Mouse (Mus musculus): ENCODE data around the gene Arsb. TPM values are rescaled to one million over a fixed set of nuclear protein-coding genes. Genes with fewer than 3 reads are reported as not detected.

Arsb gene
- 11.2 and 11.4 TPM in 2 replicates for polyA plus RNA-seq (2015; fragmentation: Nextera tagmentation; extraction: Ambion mirVana)

DNA sequence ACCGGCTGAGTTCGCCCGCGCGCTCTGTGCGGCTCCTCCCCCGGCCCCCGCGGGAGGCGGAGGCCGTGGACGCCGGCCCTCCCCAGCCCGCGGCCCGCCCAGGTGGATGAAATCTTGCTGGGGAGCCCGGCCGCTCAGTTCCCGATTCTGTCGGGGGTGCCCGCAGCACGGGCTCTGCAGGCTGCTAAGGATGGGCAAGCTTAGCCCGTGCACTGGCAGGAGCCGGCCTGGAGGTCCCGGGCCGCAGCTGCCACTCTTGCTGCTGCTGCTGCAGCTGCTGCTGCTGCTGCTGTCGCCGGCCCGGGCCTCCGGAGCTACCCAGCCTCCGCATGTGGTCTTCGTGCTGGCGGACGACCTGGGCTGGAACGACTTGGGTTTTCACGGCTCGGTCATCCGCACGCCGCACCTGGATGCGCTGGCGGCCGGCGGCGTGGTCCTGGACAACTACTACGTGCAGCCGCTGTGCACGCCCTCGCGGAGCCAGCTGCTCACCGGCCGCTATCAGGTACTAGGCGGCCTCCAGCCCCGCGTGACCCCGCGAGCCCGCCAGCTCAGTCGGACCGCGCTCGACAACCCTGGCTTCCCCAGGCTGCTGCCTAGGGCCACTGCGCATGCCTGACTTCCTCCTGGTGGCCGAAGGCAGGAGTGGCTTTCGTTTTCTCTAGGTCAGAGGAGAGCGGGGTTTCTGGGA is at the start of gene Arsb:
Gene Arsb, plus strand, starts transcription at position 43 of the 691 bp plus-strand sequence.
- Histone ChIP-seq H3K4me2 (ENCODE audit: low read depth, low read length) (peak within 1 kb of the TSS; percentile 99), H3K36me3 (ENCODE audit: control insufficient read depth, insufficient read depth, low read length) (no peaks in the 10 kb centered on the region), H3K9ac (ENCODE audit: low read depth, low read length) (peak within 1 kb of the TSS; percentile 84), H3K27me3 (replicated peaks; ENCODE audit: control insufficient read depth, insufficient read depth, low read length) (no peaks in the 10 kb centered on the region), H3K27ac (ENCODE audit: low read length) (peak within 1 kb of the TSS; percentile 85), H3K9me3 (ENCODE audit: control insufficient read depth, low read length) (no peaks in the 10 kb centered on the region), H3K4me3 (ENCODE audit: low read length) (peak within 1 kb of the TSS; percentile 78), H3K4me1 (ENCODE audit: control insufficient read depth, insufficient read depth, low read length) (0 out of 2 replicates have a peak, but pooled peaks cover 11% of the 10 kb centered on the region)
- WGBS: under 1% methylated on average over 66 of the region's 66 CpGs
- ATAC-seq: peak; percentile 98

GRCm38 (mm10) chr13:93721916-93722315 is 49.5 kb upstream of the Arsb start:
- no peak overlapping the region for H3K4me2 ChIP-seq (ENCODE audit: low read depth, low read length)
- no peaks in the 10 kb centered on the region for H3K36me3 ChIP-seq (ENCODE audit: control insufficient read depth, insufficient read depth, low read length)
- 68% methylated on average over 4 of the region's 4 CpGs for WGBS
- H3K4me3 ChIP-seq (ENCODE audit: low read length): no peak overlapping the region
- H3K4me1 ChIP-seq (ENCODE audit: control insufficient read depth, insufficient read depth, low read length): no peaks in the 10 kb centered on the region
- H3K27me3 ChIP-seq (replicated peaks; ENCODE audit: control insufficient read depth, insufficient read depth, low read length): no peaks in the 10 kb centered on the region
- ATAC-seq: no peak
- H3K27ac ChIP-seq (ENCODE audit: low read length): no peak overlapping the region
- no peaks in the 10 kb centered on the region for H3K9me3 ChIP-seq (ENCODE audit: control insufficient read depth, low read length)
- H3K9ac ChIP-seq (ENCODE audit: low read depth, low read length): no peak overlapping the region

DNA sequence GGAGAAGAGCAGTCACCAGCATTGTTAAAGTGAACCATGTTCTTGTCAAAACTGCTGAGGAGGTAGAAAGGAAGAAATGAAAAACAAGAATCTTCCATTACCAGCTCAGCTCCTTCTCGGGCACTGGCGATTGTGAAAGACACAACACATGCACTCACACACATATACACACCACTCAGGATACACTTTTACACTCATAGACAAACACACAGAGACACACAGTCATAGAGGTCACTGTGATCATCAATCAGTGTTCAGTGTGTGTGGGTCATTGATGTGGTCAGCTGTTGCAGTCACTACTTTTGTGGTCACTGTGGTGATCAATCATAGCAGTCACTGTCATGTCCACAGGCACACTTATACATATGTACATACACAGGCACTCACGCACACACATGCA is 48.0 kb upstream of the Arsb start:
- Histone ChIP-seq H3K4me3 (ENCODE audit: low read length) (no peak overlapping the region), H3K4me1 (ENCODE audit: control insufficient read depth, insufficient read depth, low read length) (no peaks in the 10 kb centered on the region), H3K27ac (ENCODE audit: low read length) (no peak overlapping the region), H3K9me3 (ENCODE audit: control insufficient read depth, low read length) (no peaks in the 10 kb centered on the region), H3K36me3 (ENCODE audit: control insufficient read depth, insufficient read depth, low read length) (no peaks in the 10 kb centered on the region), H3K9ac (ENCODE audit: low read depth, low read length) (no peak overlapping the region), H3K4me2 (ENCODE audit: low read depth, low read length) (no peak overlapping the region), H3K27me3 (replicated peaks; ENCODE audit: control insufficient read depth, insufficient read depth, low read length) (no peaks in the 10 kb centered on the region)
- 87% methylated on average over 3 of the region's 3 CpGs for WGBS
- ATAC-seq: no peak

DNA sequence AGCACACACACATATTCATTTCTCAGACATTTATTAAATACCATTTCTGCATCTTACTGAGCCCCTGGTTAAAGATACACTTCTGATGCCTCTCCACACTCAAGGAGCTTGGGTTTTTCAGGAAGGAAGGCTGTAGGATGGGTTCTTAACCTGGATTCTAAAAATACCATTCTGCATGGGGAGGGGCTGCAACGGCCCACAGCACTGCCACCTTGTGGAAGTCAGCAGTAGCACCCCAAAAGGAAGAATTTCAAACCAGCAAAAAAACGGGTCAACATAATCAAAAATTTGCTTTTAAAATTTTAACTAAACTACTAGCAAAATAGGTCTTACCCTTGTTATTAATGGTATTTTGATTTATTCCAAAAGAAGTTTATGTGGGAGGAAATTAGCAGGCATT is 47.2 kb upstream of the Arsb start:
- Histone ChIP-seq H3K36me3 (ENCODE audit: control insufficient read depth, insufficient read depth, low read length) (no peaks in the 10 kb centered on the region), H3K4me3 (ENCODE audit: low read length) (no peak overlapping the region), H3K9me3 (ENCODE audit: control insufficient read depth, low read length) (no peaks in the 10 kb centered on the region), H3K4me2 (ENCODE audit: low read depth, low read length) (no peak overlapping the region), H3K4me1 (ENCODE audit: control insufficient read depth, insufficient read depth, low read length) (no peaks in the 10 kb centered on the region), H3K27me3 (replicated peaks; ENCODE audit: control insufficient read depth, insufficient read depth, low read length) (no peaks in the 10 kb centered on the region), H3K9ac (ENCODE audit: low read depth, low read length) (no peak overlapping the region), H3K27ac (ENCODE audit: low read length) (no peak overlapping the region)
- no peak for ATAC-seq
- WGBS: 26% methylated on average over 2 of the region's 2 CpGs

- no peaks in the 10 kb centered on the region for H3K4me1 ChIP-seq (ENCODE audit: control insufficient read depth, insufficient read depth, low read length)
Measured at GRCm38 (mm10) chr13:93735131-93735636, 36.2 kb upstream of the Arsb start.

GRCm38 (mm10) chr13:93744118-93744517 is 27.3 kb upstream of the Arsb start:
- no peak overlapping the region for H3K9ac ChIP-seq (ENCODE audit: low read depth, low read length)
- WGBS: 50% methylated on average over 8 of the region's 8 CpGs

More at GRCm38 (mm10) chr13:93735131-93735636, 36.2 kb upstream of the Arsb start:
- Histone ChIP-seq H3K9me3 (ENCODE audit: control insufficient read depth, low read length) (no peaks in the 10 kb centered on the region), H3K27me3 (replicated peaks; ENCODE audit: control insufficient read depth, insufficient read depth, low read length) (no peaks in the 10 kb centered on the region), H3K36me3 (ENCODE audit: control insufficient read depth, insufficient read depth, low read length) (no peaks in the 10 kb centered on the region), H3K27ac (ENCODE audit: low read length) (no peak overlapping the region), H3K4me3 (ENCODE audit: low read length) (no peak overlapping the region), H3K9ac (ENCODE audit: low read depth, low read length) (no peak overlapping the region), H3K4me2 (ENCODE audit: low read depth, low read length) (no peak overlapping the region)
- no peak for ATAC-seq
- WGBS: 79% methylated on average over 5 of the region's 5 CpGs

GRCm38 (mm10) chr13:93752597-93753400 is 18.6 kb upstream of the Arsb start:
- WGBS: 42% methylated on average over 14 of the region's 14 CpGs
- Histone ChIP-seq H3K4me2 (ENCODE audit: low read depth, low read length) (no peak overlapping the region), H3K4me1 (ENCODE audit: control insufficient read depth, insufficient read depth, low read length) (no peaks in the 10 kb centered on the region), H3K27me3 (replicated peaks; ENCODE audit: control insufficient read depth, insufficient read depth, low read length) (no peaks in the 10 kb centered on the region), H3K9me3 (ENCODE audit: control insufficient read depth, low read length) (no peaks in the 10 kb centered on the region), H3K36me3 (ENCODE audit: control insufficient read depth, insufficient read depth, low read length) (no peaks in the 10 kb centered on the region), H3K4me3 (ENCODE audit: low read length) (no peak overlapping the region), H3K9ac (ENCODE audit: low read depth, low read length) (no peak overlapping the region), H3K27ac (ENCODE audit: low read length) (no peak overlapping the region)
- ATAC-seq: no peak

More at GRCm38 (mm10) chr13:93744118-93744517, 27.3 kb upstream of the Arsb start:
- H3K4me1 ChIP-seq (ENCODE audit: control insufficient read depth, insufficient read depth, low read length): no peaks in the 10 kb centered on the region
- no peak overlapping the region for H3K4me2 ChIP-seq (ENCODE audit: low read depth, low read length)
- no peak for ATAC-seq
- no peak overlapping the region for H3K4me3 ChIP-seq (ENCODE audit: low read length)
- no peaks in the 10 kb centered on the region for H3K9me3 ChIP-seq (ENCODE audit: control insufficient read depth, low read length)
- no peaks in the 10 kb centered on the region for H3K36me3 ChIP-seq (ENCODE audit: control insufficient read depth, insufficient read depth, low read length)
- no peak overlapping the region for H3K27ac ChIP-seq (ENCODE audit: low read length)
- no peaks in the 10 kb centered on the region for H3K27me3 ChIP-seq (replicated peaks; ENCODE audit: control insufficient read depth, insufficient read depth, low read length)

DNA sequence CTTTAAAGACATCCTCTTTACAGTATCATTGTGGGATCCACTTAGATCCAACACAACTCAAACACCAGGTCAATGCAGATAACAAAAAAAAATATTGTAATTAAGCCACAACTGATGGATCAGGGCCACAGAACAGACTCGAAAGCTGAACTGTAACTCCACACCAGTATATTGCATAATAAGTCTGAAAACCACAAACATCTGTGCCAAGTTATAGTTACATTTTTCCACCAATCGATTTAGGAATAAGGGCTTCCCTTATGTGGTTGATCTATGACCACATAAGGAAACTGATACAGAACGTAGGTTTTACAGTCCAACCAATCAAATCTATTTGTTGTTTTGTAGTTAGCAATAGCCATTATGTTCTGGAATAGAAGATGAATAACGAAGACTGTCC is 16.3 kb upstream of the Arsb start:
- Histone ChIP-seq H3K9ac (ENCODE audit: low read depth, low read length) (no peak overlapping the region), H3K36me3 (ENCODE audit: control insufficient read depth, insufficient read depth, low read length) (no peaks in the 10 kb centered on the region), H3K27ac (ENCODE audit: low read length) (no peak overlapping the region), H3K4me2 (ENCODE audit: low read depth, low read length) (no peak overlapping the region), H3K4me3 (ENCODE audit: low read length) (no peak overlapping the region), H3K9me3 (ENCODE audit: control insufficient read depth, low read length) (no peaks in the 10 kb centered on the region), H3K27me3 (replicated peaks; ENCODE audit: control insufficient read depth, insufficient read depth, low read length) (no peaks in the 10 kb centered on the region), H3K4me1 (ENCODE audit: control insufficient read depth, insufficient read depth, low read length) (no peaks in the 10 kb centered on the region)
- no peak for ATAC-seq
- 86% methylated on average over 4 of the region's 4 CpGs for WGBS

DNA sequence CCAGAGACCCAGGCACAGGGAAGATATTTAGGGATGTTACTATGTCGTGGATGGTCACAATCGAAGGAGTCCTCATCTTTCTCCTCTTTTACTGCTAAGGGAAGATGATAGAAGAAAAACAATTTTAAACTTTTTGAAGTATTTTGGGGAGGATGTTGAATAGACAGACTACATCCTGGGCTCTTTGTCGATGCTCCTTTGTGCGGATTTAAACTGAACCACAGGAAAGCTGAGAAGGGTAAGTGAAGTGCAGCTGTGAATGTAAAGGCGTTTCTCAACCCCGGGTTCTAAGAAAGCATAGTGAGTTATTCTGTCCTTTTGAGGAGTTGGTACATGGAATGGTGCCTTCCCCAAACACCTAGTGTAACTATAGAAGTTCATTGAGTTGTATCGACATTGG is 14.8 kb upstream of the Arsb start:
- Histone ChIP-seq H3K9me3 (ENCODE audit: control insufficient read depth, low read length) (no peaks in the 10 kb centered on the region), H3K27me3 (replicated peaks; ENCODE audit: control insufficient read depth, insufficient read depth, low read length) (no peaks in the 10 kb centered on the region), H3K36me3 (ENCODE audit: control insufficient read depth, insufficient read depth, low read length) (no peaks in the 10 kb centered on the region), H3K4me3 (ENCODE audit: low read length) (no peak overlapping the region), H3K9ac (ENCODE audit: low read depth, low read length) (no peak overlapping the region), H3K4me2 (ENCODE audit: low read depth, low read length) (no peak overlapping the region), H3K4me1 (ENCODE audit: control insufficient read depth, insufficient read depth, low read length) (no peaks in the 10 kb centered on the region), H3K27ac (ENCODE audit: low read length) (no peak overlapping the region)
- ATAC-seq: no peak
- WGBS: 89% methylated on average over 7 of the region's 7 CpGs

All from intestine, embryonic 16.5 days (tissue).